Mouse (Mus musculus): Measurements from ENCODE around the gene Asxl2. TPM values are rescaled to one million over a fixed set of nuclear protein-coding genes. Genes with fewer than 3 reads are reported as not detected.

Gene Asxl2
- total and polyA plus RNA-seq, 3 experiments, result 11.6 to 18.9 (median 15.2) TPM

GRCm38 (mm10) chr12:3418761-3419160 lies 7.9 kb upstream of the Asxl2 start:
- no peak overlapping the region for H3K4me3 ChIP-seq (replicated peaks in 1 of 3; ENCODE audit: low read depth in 2 of 3, low read length in 2 of 3, poor library complexity in 1 of 3)
- no peaks in the 10 kb centered on the region for H3K27me3 ChIP-seq (replicated peaks)
- H3K79me2 ChIP-seq (replicated peaks; ENCODE audit: control insufficient read depth, extremely low read depth, insufficient read depth, poor library complexity, severe bottlenecking), result peaks cover 59% of the 10 kb centered on the region
- H3K27ac ChIP-seq (ENCODE audit: insufficient read depth, low read depth), result no peak overlapping the region
- H3K9me3 ChIP-seq (replicated peaks; ENCODE audit: low read length), result no peaks in the 10 kb centered on the region
- no peak for DNase-seq (ENCODE audit: extremely low read depth)
- H3K4me2 ChIP-seq (ENCODE audit: insufficient read depth, low read depth, poor library complexity, severe bottlenecking), result no peak overlapping the region
- TF ChIP-seq NELFE (IDR thresholded peaks at IDR 0.05; ENCODE audit: low read depth, low read length), result no peak
- no peak for TF ChIP-seq USF1 (IDR thresholded peaks at IDR 0.05; ENCODE audit: low read depth, low read length)
- no peak for TF ChIP-seq UBTF (IDR thresholded peaks at IDR 0.05; ENCODE audit: low read depth, low read length)
- no peak for TF ChIP-seq ETS1 (conservative IDR thresholded peaks at IDR 0.05; ENCODE audit: low read depth, low read length)
- TF ChIP-seq ZC3H11A (IDR thresholded peaks at IDR 0.05; ENCODE audit: low read depth, low read length), result no peak
- TF ChIP-seq IRF4 (IDR thresholded peaks at IDR 0.05; ENCODE audit: low read depth, low read length), result no peak
- TF ChIP-seq TCF12 (IDR thresholded peaks at IDR 0.05; ENCODE audit: low read depth, low read length), result no peak
- TF ChIP-seq POLR2AphosphoS2 (IDR thresholded peaks at IDR 0.05; ENCODE audit: low read depth, low read length), result no peak
- no peak for TF ChIP-seq ELF1 (IDR thresholded peaks at IDR 0.05; ENCODE audit: low read depth, low read length)
- TF ChIP-seq PAX5 (IDR thresholded peaks at IDR 0.05; ENCODE audit: low read length), result no peak
- no peak for TF ChIP-seq CTCF (conservative IDR thresholded peaks at IDR 0.05 in 1 of 2, IDR thresholded peaks at IDR 0.05 in 1 of 2; ENCODE audit: low read depth in 2 of 2, low read length in 2 of 2)
- no peak for TF ChIP-seq ZKSCAN1 (IDR thresholded peaks at IDR 0.05; ENCODE audit: borderline replicate concordance, low read depth, low read length)
- TF ChIP-seq ZMIZ1 (IDR thresholded peaks at IDR 0.05; ENCODE audit: low read depth, low read length), result no peak
- no peak for TF ChIP-seq MAFK (IDR thresholded peaks at IDR 0.05; ENCODE audit: insufficient replicate concordance, low read length)
- TF ChIP-seq RAD21 (IDR thresholded peaks at IDR 0.05; ENCODE audit: low read depth, low read length), result no peak
- no peak for TF ChIP-seq SMC3 (IDR thresholded peaks at IDR 0.05; ENCODE audit: low read depth, low read length)
- H3K4me1 ChIP-seq (ENCODE audit: control insufficient read depth in 1 of 2, insufficient read depth in 2 of 2), result peaks cover 4 to 29% of the 10 kb centered on the region in 2 experiments; a peak in 2 of 4 replicates
- no peak overlapping the region for H3K9ac ChIP-seq (ENCODE audit: insufficient read depth, low read depth)
- dilution Hi-C loops (cut with MboI; ENCODE audit: extremely low pct_ligation_motif_present, extremely low pct_unique_long_range_greater_than_20kb, low sequenced_read_pairs) (no loop called here), in situ Hi-C loops (cut with MboI; ENCODE audit: low pct_ligation_motif_present, low pct_unique_long_range_greater_than_20kb, low sequenced_read_pairs) (no loop called here)
- H3K36me3 ChIP-seq (replicated peaks in 1 of 2; ENCODE audit: control insufficient read depth in 1 of 2, insufficient read depth in 1 of 2, low read length in 1 of 2), result peaks cover 41 to 79% of the 10 kb centered on the region in 2 experiments

DNA sequence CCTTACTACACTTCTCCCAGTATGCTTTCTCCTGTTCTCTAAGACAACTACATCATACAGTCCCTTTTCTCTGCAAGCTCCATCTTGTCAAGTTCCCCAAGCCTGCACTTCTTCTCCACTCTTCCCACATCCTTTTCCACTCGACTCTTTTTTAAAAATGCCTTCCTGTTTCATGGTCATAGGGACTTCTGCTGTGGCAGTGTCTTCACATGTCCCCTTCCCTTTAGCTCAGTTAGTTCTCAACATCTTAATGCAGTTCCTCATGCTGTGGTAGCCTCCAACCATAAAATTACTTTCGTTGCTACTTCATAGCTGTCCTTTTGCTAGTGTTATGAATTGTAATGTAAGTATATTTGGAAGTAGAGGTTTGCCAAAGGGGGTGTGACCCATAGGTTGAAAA lies 6.1 kb upstream of the Asxl2 start:
- peaks cover 41 to 67% of the 10 kb centered on the region in 2 experiments for H3K36me3 ChIP-seq (replicated peaks in 1 of 2; ENCODE audit: control insufficient read depth in 1 of 2, insufficient read depth in 1 of 2, low read length in 1 of 2)
- H3K79me2 ChIP-seq (replicated peaks; ENCODE audit: control insufficient read depth, extremely low read depth, insufficient read depth, poor library complexity, severe bottlenecking), result peaks cover 77% of the 10 kb centered on the region
- DNase-seq (ENCODE audit: extremely low read depth), result no peak
- no peaks in the 10 kb centered on the region for H3K27me3 ChIP-seq (replicated peaks)
- no peaks in the 10 kb centered on the region for H3K9me3 ChIP-seq (replicated peaks; ENCODE audit: low read length)
- H3K4me3 ChIP-seq (replicated peaks in 1 of 3; ENCODE audit: low read depth in 2 of 3, low read length in 2 of 3, poor library complexity in 1 of 3), result no peak overlapping the region
- in situ Hi-C loops (cut with MboI; ENCODE audit: low pct_ligation_motif_present, low pct_unique_long_range_greater_than_20kb, low sequenced_read_pairs), result no loop called here
- dilution Hi-C loops (cut with MboI; ENCODE audit: extremely low pct_ligation_motif_present, extremely low pct_unique_long_range_greater_than_20kb, low sequenced_read_pairs), result no loop called here
- no peak overlapping the region for H3K9ac ChIP-seq (ENCODE audit: insufficient read depth, low read depth)
- no peak overlapping the region for H3K4me2 ChIP-seq (ENCODE audit: insufficient read depth, low read depth, poor library complexity, severe bottlenecking)
- H3K4me1 ChIP-seq (ENCODE audit: control insufficient read depth in 1 of 2, insufficient read depth in 2 of 2), result peaks cover 4 to 29% of the 10 kb centered on the region in 2 experiments; a peak in 2 of 4 replicates
- H3K27ac ChIP-seq (ENCODE audit: insufficient read depth, low read depth), result no peak overlapping the region
- TF ChIP-seq KAT2A (IDR thresholded peaks at IDR 0.05; ENCODE audit: insufficient replicate concordance, low read length) (no peak), USF1 (IDR thresholded peaks at IDR 0.05; ENCODE audit: low read depth, low read length) (no peak), SMC3 (IDR thresholded peaks at IDR 0.05; ENCODE audit: low read depth, low read length) (no peak), EP300 (IDR thresholded peaks at IDR 0.05; ENCODE audit: low read length) (no peak), MYC (IDR thresholded peaks at IDR 0.05; ENCODE audit: low read depth, low read length) (no peak), JUND (conservative IDR thresholded peaks at IDR 0.05; ENCODE audit: low read depth, low read length) (no peak), ZMIZ1 (IDR thresholded peaks at IDR 0.05; ENCODE audit: low read depth, low read length) (no peak), USF2 (conservative IDR thresholded peaks at IDR 0.05; ENCODE audit: low read depth, low read length) (no peak), MAZ (IDR thresholded peaks at IDR 0.05; ENCODE audit: low read depth, low read length) (no peak)
